Mouse (Mus musculus) gastrocnemius, adult 8-10 months (tissue): ENCODE measurements around the gene Sct. TPM values are rescaled to one million over a fixed set of nuclear protein-coding genes. Genes with fewer than 3 reads are reported as not detected.

Experiments
- DNase-seq, 2 experiments: peaks; one replicate each; pipeline ENCODE4 v3.0.0; 2022; ENCODE audit warnings: low spot score in 2 of 2
- total RNA-seq, 4 experiments: library from RNA; stranded (reverse); gene quantifications; 2 replicates each; pipeline ENCODE4 v1.2.4; 2022

Sct gene
- total RNA-seq, 4 experiments from 2014 or later, result not detected

GRCm38 (mm10) chr7:141230570-141230969 is 48.4 kb downstream of the Sct start:
- DNase-seq, result no peak

GRCm38 (mm10) chr7:141229702-141230101 is 49.2 kb downstream of the Sct start:
- DNase-seq, result no peak

Other genes with a start within 250 kb of the Sct start
- under 1 TPM in 2 of 4 experiments, not detected in 2; 0.20 to 0.59 TPM for gene B4galnt4, start 218.0 kb downstream of the Sct start, total RNA-seq
- gene Pkp3, start 200.9 kb downstream of the Sct start, total RNA-seq, result not detected
- 1 to 10 TPM; 1.4 to 1.6 (median 1.5) TPM for gene Sigirr, start 178.6 kb downstream of the Sct start, total RNA-seq
- gene Ano9, start 161.3 kb downstream of the Sct start, total RNA-seq, result not detected
- gene Ptdss2, start 156.8 kb downstream of the Sct start, total RNA-seq, result 10 to 100 TPM; 18.6 to 26.4 (median 22.0) TPM
- 10 to 100 TPM; 51.3 to 63.6 (median 53.6) TPM for gene Rnh1, start 106.3 kb downstream of the Sct start, total RNA-seq
- 100 to 1,000 TPM; 112 to 158 (median 132) TPM for gene Hras, start 85.1 kb downstream of the Sct start, total RNA-seq
- gene Lrrc56, start 85.0 kb downstream of the Sct start, total RNA-seq, result 1 to 10 TPM; 1.4 to 2.5 (median 2.0) TPM
- not detected for gene Lmntd2, start 65.1 kb downstream of the Sct start, total RNA-seq
- gene Rassf7, start 63.3 kb downstream of the Sct start, total RNA-seq, result under 1 TPM in 2 of 4 experiments, not detected in 2; 0.38 to 0.56 TPM
- gene Phrf1, start 50.3 kb downstream of the Sct start, total RNA-seq, result 10 to 100 TPM; 16.8 to 25.3 (median 19.4) TPM
- gene Irf7, start 12.7 kb downstream of the Sct start, total RNA-seq, result under 1 TPM; 0.27 to 0.80 (median 0.50) TPM
- not detected for gene Cdhr5, start 2.3 kb downstream of the Sct start, total RNA-seq
- not detected for gene Drd4, start 12.9 kb upstream of the Sct start, total RNA-seq
- 10 to 100 TPM; 10.6 to 15.1 (median 12.7) TPM for gene Deaf1, start 48.6 kb upstream of the Sct start, total RNA-seq
- gene Tmem80, start 48.6 kb upstream of the Sct start, total RNA-seq, result 10 to 100 TPM in 3 of 4 experiments, 1 to 10 TPM in 1; 9.1 to 11.5 (median 11.3) TPM
- 1 to 10 TPM; 1.3 to 3.4 (median 2.2) TPM for gene Eps8l2, start 59.7 kb upstream of the Sct start, total RNA-seq
- gene Taldo1, start 113.1 kb upstream of the Sct start, total RNA-seq, result 10 to 100 TPM; 81.4 to 87.7 (median 84.4) TPM
- 1 to 10 TPM; 6.5 to 9.8 (median 7.8) TPM for gene Gatd1, start 135.0 kb upstream of the Sct start, total RNA-seq
- gene Cend1, start 150.4 kb upstream of the Sct start, total RNA-seq, result under 1 TPM in 2 of 4 experiments, not detected in 2; 0.16 to 0.48 TPM
- gene Slc25a22, start 158.8 kb upstream of the Sct start, total RNA-seq, result 10 to 100 TPM; 14.5 to 19.5 (median 14.7) TPM
- gene Pidd1, start 164.9 kb upstream of the Sct start, total RNA-seq, result under 1 TPM; 0.07 to 0.51 (median 0.19) TPM
- 100 to 1,000 TPM; 719 to 844 (median 773) TPM for gene Rplp2, start 168.2 kb upstream of the Sct start, total RNA-seq
- gene Pnpla2, start 176.1 kb upstream of the Sct start, total RNA-seq, result 100 to 1,000 TPM; 250 to 384 (median 284) TPM
- 10 to 100 TPM in 1 of 4 experiments, 1 to 10 TPM in 3; 3.3 to 11.4 (median 6.9) TPM for gene Cracr2b, start 182.0 kb upstream of the Sct start, total RNA-seq
- 10 to 100 TPM; 78.2 to 98.0 (median 86.2) TPM for gene Cd151, start 188.3 kb upstream of the Sct start, total RNA-seq
- 10 to 100 TPM; 57.4 to 68.5 (median 63.7) TPM for gene Polr2l, start 196.0 kb upstream of the Sct start, total RNA-seq
- 10 to 100 TPM in 2 of 4 experiments, 1 to 10 TPM in 2; 8.1 to 15.1 (median 11.9) TPM for gene Tspan4, start 196.1 kb upstream of the Sct start, total RNA-seq